Mouse (Mus musculus): ENCODE data around the gene Kctd10. TPM values are rescaled to one million over a fixed set of nuclear protein-coding genes. Genes with fewer than 3 reads are reported as not detected.
A peak's percentile ranks its signal among the peaks of the same experiment; 100 is the strongest.

Gene Kctd10
- total RNA-seq (2021) (10 to 100 TPM; 67.0 to 76.7 TPM), polyA plus RNA-seq (2012; rRNA removed) (68.9 and 71.4 TPM in 2 replicates)
- long read RNA-seq, transcript Kctd10-202 (7 exons, 3,103 nt), result major isoform, 70 of 115 reads
- long read RNA-seq, transcript Kctd10-201 (7 exons, 1,026 nt), result minor isoform, 21 of 115 reads
- long read RNA-seq, partial matches to known transcripts, result 6 of 115 reads
- long read RNA-seq, other reads (novel, unspliced or antisense), result 18 of 115 reads

DNA sequence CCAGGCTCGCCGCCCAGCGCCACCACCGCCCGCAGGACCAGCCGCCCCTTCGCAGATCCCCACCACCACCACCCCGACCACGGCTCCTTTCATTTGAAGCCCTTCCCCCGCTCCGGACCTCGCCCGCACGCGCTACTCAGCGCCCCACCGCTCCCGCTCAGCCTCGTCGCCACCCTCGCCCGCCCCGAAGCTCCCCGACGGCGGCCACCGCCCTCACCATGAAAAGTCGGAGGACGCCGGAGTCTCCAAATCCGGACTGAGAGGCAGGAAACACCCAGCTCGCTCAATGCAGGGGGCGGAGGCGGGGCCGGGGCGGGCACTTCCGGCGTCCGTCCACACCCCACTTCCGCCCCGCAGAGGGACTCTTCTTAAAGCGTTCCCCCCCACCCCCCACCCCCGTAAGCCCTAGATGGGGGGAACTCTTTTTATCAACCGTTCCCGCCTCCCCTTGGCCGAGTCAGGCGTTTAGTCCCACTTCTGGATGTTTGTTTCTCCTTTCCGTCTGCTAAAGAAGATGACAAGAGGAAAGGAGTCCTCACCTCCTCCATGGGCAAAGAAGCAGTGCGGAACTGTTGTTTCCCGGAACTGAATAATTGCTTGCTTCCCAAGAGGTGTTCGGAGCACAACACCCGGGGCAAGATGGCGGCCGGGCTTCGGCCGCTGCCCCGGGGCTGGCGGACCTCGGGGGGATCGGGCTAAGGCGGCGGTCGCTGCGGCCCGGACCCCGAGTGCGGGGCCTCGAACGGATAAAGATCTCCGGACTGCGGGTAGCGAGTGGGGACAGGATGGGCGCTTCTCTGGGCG lies at the start of gene Kctd10, which contains the start of gene Ube3b:
Gene Kctd10, minus strand, starts transcription at position 300 of the 804 bp plus-strand sequence.
Gene Ube3b, plus strand, starts transcription at position 399 of the 804 bp plus-strand sequence.
- DNase-seq, result peak; percentile 90

DNA sequence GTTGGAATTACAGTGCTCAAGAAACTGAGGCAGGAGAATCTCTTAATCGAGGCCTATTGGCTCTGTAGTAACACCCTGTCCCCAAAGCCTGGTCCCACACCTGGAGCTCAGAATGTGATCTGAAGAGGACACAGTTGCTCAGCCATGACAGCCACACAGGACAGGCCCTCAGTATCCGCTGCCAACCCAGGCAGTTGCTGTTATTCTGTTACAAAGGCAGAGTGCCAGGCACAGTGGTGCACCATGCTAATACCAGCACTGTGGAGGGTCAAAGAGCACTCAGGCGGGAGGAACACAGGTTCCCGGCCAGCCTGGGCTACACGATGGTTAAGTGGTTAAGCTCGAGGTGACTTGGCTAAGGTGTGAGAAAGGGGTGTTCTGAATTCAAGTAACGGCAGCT lies 49.5 kb upstream of the Kctd10 start:
- no peak for DNase-seq

DNA sequence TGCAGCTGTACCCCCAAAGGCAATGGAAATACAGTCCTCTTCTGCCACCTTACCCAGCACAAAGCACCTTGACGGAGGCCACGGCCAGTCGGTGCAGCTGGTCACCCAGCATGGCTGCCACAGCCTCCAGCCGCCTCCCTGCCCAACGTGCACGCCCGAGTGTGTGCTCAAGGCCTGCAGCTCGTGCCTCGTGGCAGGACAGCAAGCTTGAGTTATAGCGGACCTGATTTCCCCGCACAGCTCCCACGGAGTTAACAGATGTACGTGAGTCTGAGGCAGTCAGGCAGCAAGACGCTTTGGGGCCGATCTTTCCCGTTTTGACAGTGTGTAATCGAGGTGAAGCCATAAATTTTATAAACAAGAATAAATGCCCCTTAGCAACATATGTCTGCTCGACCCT lies 48.3 kb upstream of the Kctd10 start:
- no peak for DNase-seq

DNA sequence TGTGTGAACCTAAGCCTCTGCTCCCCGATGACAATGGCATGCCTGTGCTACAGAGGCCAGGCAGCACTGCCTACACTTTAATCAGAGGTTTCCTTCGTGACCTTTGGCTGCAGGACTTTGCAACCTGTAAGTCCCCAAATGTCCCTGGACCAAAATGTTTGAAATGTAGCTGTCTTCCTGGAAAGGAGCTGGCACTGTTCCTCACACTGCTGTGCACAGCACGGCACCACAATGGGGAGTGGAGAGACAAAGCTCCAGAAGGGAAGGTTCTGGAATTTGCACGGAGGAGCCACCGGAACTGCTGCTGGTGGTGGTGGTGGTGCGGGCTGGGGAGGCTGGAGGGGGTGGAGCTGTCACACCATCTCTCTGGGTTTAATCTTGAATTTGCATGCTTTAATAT lies 46.4 kb upstream of the Kctd10 start:
- no peak for DNase-seq

DNA sequence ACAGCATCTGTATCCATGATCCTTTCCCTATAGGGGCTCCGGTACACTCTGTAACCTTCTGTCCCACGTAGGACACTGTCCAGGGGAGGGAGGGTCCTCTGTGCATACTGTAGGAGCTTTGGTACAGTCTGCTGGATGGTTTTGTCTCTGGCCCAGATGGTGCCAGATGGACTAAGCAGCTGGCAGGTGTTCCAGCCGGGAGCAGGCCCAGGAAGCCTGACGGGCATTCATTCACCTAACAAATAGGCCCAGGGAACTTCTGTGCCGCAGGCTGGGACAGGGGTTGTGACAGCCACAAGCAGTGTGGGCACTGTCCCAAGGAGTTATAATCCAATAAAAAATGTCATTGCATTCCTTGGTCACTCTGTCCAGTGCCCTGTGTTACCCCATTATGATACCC lies 43.7 kb upstream of the Kctd10 start:
- no peak for DNase-seq

DNA sequence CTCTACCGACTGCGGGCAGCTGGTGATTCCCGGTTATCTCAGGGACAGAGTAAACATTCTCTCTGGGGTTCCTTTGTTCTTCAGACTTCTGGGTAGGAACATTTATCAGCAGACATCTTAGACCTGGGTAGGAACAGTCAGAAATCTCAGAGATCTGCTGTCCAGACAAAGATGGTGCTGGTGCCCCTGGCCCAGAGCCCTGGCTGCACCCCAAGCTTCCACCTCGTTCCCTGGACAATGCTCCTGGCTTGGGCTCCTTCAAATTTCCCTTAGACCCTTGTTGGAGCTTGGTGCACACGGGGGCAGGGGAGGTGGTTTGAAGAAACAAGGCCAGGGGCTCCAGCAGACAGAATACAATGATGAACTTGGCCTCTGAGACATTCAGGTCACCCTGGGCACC lies 42.3 kb upstream of the Kctd10 start:
- DNase-seq, result no peak

DNA sequence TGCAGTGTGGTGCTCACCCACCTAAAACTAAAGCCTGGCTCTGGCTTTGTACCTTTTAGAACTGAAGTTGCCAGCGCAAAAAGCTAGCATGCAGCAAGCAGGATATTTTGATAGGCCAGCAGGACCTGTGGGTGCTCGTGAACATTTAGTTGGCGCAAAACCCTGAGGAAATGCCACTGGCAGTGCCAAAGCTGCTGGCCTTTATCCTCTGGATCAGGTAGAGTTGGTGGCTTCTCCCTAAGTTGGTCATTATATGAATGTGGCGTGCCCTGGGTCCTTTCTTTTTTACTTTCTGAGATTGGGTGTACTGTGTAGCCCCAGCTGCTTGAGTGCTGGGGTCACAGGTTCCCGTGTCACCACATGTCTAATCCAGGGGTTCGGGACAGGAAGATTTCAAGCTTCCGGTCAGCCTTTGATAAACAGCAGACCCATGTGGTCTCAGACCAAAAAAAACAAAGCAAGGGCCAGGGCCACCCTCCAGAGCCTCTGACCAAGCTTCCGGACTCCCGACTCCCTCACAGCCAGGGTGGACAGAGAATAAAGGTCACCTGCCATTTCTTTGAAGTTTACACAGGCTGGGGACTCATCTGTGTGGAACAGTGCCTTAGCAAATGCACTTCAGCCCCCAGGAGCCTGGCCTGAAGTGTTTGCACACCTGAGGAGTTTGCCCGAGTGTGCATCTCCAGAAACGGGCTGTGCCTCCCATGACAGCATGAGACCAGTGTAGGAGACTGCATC lies 41.4 kb upstream of the Kctd10 start:
- peak; percentile 40 for DNase-seq

DNA sequence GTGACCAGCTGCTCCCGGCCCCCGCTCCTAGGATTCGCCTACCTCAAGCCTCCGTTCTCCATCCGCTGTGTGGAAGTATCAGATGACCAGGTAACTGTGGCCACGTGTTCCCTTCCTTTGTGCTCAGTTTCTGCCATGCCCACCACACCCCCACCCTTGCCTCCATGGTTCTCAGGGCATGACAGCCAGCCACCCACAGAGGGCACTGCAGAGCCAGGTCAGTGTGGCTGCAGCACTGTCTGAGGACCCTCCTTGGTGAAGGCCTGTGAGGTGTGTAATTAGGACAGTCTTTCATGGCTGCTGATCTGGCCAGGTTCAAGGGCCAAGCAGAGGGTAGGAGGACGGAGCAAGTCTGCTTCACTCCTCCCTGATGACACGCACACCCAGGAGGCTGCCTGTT lies 38.2 kb upstream of the Kctd10 start:
- no peak for DNase-seq

DNA sequence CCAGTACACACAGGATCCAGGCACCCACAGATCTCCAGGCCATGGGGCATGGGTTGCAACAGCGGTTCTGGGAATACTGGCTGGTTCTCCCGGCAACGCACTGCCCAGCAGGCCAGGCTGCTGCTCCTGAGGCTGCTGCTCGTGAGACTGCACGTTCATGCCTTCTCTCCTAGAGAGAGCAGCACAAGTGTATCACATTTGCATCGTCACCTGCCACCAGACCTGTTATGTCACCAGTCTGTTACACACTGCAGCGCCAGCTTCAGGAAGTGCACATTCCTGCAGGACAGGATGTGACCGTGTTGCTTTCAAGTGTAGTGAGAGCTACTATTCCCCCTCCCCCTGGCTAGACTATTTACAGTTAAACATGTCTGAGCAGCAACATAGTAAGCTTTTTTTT lies 36.5 kb upstream of the Kctd10 start:
- DNase-seq, result no peak

DNA sequence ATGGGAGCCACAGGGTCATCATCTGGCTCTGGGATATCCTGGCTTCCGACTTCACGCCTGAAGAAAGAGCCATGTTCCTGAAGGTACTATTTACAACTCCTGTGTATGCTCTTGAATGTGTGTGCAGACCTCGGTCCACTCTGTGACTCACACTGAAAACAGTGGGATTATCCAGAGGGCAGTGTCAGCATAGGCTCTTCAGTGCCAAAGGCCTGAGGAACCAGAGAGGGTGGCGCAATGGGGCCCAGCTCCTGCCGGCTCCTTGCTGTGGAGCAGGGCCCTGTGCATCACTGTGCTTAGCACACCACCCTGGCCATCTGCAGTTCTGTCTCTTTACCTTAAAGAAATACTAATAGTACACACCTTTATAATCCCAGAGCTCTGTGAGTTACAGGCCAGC lies 35.3 kb upstream of the Kctd10 start:
- DNase-seq, result peak; percentile 38

DNA sequence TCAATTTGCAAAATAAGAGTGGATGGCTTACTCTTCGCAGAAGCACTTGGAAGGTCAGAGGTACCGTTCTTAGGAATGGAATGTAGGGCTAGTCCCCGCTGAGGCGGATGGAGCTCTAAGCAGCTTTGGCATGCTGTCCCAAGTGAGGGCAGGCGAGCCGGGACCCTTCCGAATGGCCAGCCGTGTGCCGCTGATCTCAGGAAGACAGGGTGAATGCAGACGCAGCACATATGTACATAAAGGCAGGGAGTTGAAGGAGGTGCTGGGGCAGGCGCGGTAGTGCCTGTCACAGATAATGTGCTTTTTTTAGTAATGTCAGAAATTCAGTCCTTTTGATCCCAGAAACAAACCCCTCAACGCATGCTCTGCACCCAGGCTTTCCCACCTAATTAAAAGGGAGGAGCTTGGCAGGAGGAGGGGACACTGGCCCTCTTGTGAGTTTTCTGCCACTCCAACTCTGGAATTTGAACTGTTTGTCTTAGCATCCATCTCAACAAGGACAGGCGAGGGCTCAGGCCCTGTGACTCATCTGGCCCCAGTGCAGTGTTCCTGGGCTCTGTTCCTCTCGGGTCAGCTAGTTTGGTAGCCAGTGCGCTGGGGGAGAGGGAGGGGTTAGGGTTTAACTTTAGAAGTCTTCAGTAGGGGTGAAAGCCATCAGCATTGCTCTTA lies 32.9 kb upstream of the Kctd10 start:
- peak; percentile 83 for DNase-seq

DNA sequence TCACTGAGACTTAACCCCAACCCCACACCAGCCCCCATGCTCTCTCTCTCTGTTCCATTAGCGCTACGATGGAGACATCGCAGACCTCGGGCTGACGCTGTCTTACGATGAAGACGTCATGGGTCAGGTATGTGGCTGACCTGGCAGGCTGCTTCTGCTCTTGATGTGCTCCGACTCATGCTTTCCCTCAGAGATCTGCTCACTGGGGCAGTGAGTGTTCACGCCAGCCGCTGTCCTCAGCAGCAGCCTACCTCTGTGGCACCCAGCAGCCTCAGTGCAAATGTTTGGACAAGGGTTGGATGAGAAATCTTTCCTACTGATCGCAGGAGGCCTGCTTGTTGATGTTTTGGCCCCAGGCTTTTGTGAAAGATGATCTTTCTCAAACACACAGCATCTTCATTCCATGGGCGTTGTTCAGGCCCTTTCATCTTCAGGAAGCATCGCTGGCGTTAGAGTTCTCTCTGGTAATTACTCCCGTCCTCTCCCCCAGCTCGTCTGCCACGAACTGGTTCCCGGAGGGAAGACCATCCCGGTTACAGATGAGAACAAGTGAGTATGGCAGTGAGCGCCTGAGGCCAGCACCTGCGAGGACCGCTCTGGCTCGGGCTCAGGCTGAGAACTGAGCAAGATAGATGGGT lies 32.2 kb upstream of the Kctd10 start:
- DNase-seq, result no peak

DNA sequence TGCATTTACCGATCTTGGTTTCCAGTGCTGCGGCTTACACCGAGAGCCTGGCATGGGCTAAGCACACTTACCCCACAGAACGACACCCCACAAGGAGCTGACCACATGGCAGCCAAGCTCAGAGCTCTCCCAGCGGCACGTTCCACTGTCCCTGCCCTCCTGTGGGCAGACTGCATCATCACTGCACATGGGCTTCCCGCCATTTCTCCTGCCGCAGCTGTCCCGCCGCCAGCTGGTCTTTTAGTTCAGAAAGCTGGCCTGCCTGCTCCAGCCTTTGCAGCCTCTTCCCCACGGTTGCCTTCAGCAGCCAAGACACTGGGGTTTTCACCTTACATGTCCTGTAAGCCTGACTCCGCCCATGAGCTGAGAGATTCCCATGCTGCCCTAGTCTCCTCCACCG lies 30.1 kb upstream of the Kctd10 start:
- DNase-seq, result no peak

DNA sequence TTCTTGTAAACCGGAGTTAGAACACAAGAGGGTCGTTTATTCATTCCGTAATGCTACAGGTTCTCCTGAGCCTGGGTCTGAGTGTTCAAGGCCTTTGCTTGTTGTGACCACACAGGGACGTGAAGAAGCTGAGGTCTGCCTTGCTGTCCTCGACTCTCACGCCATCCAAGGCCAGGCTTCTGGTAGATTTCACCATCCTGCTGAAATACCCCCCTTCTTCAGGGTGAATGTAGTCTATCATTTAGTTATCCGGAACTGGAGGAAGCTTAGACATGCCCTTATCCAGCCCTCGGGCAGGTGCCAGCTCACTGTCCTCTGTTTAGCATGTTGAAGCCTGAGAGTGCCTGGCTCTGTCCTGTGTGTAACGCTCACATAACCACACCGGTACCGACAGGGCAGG lies 28.5 kb upstream of the Kctd10 start:
- DNase-seq, result peak; percentile 67

DNA sequence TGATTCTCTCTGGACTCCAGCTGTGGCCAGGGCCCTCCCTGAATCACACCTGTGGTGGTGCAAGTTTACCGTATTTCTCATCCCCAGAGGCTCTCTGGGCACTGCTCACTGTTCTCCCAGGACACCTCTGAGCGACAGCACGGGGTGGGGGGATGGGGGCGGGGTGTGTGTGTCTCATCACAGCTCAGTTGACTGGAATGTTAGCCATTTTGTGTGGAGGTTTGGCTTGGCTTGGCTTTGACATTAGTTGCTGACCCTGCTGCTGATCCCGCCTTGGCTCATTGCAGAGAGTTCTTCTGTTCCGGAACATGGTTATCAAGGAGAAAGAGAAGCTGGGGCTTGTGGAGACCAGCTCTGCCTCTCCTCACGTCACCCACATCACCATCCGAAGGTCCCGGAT lies 27.5 kb upstream of the Kctd10 start:
- DNase-seq, result no peak

DNA sequence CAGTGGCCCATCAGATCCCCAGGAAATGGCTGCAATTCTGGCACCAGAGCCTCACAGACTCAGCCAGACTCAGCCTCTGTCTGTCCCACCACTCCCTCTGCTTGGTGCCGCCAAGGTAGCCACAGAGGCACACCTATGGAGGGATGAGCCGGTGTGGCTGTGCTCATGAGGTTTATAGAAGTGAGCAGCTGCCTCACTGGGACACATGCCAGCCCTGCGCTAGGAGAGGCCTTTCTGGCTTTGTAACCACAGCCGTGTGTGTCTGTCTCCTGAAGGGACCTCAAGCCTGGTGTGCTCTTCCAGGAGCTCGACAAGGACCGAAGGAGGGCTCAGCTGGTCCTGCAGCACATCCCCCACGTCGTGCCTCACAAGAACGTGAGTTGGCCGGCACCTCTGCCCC lies 27.0 kb upstream of the Kctd10 start:
- peak; percentile 34 for DNase-seq

DNA sequence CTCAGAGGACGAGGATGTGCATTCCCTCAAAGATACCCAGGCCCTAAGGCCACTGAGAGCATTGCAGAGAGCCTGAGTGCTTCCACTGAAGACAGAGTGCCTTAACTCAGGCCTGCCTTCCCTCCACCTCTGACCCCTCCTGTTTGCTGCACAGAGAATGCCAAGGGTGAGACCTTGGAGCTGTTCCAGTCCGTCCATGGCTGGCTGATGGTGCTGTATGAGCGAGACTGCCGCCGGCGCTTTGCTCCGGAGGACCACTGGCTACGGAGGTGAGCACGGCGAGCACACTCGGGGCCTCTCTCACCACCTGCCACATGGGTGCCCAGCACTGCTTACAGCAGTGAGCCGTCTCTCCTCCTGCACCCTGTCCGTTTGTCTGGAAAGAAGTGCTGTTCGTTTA lies 26.3 kb upstream of the Kctd10 start:
- peak; percentile 92 for DNase-seq

DNA sequence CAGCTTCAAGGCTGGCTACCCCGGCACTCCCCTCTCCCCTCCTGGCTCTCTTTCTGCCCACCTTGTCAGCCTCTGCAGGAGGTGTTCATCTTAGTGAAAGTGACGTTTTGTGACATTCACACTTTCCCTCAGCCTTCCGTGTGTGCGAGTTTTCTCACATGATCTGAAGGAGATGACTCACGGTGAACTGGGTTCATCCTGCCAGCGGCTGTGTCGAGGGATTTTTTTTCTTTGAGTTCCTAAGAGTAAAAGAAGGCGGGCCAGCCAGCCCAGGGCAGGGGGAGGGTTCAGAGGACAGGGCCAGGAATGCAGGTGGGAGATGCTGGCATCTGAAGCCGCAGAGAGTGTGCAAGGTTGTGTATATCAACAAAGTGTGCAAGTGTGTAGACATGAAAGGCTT lies 12.9 kb upstream of the Kctd10 start:
- no peak for DNase-seq

DNA sequence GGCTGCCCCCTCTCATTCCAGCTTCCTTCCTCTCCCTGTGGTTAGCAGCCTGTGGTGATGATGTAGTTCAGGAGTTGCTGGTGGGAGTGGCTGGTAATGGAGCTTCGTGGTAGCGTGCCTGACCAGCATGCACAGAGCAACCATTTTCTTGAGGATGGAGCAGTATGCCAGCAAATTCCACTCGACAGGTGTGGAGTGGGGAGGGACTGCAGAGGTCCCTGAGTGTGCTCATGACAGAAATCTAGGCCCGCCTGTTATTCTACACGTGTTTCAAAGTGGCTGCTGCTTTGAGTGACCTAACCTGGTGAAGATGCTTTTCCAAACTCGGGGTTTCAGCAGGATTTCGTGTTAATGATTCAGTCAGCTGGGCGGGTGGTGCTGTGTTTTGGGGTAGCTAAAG lies 4.1 kb upstream of the Kctd10 start:
- DNase-seq, result no peak

DNA sequence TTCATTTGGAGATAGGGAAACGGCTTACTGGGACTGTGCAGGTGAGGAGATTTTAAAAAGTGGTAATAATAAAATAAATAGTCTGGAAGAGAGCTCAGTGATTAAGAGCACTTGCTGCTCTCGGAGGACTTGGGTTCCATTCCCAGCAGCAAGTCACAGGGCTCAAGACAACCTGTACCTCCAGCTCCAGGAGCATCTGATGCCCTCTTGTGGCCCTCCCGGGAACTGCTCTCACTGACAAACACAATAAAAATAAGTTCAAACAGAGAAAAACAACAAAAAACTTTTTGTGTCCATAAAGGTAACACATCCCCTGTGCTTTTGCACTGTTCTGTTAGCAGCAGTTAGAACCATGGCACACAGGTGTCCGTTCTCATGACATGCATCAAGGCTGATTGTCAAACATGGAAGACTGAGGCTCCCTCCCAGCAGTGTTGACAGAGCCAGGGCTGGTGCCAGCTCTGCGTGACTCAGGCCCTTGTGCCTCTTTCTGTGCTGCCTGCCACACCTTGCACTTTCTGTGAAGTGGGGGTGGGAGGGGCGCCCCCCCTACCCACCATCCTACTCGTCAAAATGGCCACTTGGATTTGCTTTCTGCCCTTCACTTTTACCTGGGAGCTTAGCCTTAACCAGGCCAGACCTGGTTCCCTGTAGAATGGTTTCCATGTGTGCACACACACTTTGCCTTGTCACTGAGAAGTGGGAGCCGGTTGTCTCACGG lies 3.0 kb upstream of the Kctd10 start:
- no peak for DNase-seq

DNA sequence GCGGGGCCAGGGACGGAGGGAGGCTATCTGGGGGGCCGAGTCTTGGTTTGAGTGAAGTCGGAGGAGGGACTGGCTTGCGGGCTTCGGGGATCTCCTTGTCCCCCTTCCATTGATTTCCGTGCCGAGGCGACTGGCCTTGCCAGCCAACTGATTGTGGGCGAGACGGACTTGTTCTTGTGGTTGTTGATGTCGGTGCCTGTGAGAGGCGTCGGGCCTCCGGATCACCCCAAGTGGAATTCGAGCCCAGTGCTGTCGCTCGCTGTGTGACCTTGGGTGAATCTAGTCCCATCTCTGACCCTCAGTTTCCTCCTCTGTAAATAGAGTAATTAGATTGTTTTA lies 674 bp upstream of the Kctd10 start:
- DNase-seq, result no peak

DNA sequence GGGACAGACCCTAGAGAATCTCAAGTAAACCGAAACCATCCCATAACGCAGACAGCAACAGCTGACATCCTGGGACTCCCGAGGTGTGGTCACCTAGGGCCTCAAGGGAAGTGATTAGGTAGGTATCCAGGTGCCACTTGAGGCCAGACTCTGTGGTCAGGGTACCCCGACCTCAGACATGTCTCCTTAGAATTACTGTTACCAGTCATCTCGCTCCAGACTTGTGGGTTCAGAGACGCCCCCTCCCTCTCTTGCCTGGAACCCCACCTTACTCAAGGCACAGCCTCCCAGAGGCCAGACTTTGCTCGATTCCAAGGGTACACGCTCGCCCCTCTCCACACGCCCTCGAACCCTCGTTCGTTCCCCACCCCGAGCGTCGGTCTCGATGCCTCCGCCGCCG lies 545 bp downstream of the Kctd10 start:
- DNase-seq, result no peak
